Mouse (Mus musculus): ENCODE data around the gene Rcl1.

Gene Rcl1

GRCm38 (mm10) chr19:29155552-29155951 lies 54.4 kb downstream of the Rcl1 start:
- DNase-seq = no peak

DNA sequence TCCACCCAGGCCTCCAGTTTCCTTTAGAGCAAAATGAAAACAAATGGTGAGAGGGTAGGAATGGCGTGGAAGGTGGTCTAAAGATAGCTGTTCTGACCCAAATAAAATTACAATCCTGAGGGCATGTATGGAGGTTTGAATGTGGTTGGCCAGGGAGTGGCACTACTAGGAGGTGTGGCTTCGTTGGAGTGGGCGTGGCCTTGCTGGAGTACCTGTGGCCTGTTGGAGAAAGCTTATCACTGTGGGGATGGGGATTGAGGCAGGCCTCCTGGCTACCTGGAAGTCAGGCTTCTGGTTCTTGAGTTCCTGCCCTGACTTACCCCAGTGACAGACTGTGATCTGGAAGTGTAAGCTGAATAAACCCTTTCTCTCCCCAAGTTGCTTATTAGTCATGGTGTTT lies 55.2 kb downstream of the Rcl1 start:
- DNase-seq = no peak

GRCm38 (mm10) chr19:29157678-29158466 lies 56.7 kb downstream of the Rcl1 start:
- no peak for DNase-seq

DNA sequence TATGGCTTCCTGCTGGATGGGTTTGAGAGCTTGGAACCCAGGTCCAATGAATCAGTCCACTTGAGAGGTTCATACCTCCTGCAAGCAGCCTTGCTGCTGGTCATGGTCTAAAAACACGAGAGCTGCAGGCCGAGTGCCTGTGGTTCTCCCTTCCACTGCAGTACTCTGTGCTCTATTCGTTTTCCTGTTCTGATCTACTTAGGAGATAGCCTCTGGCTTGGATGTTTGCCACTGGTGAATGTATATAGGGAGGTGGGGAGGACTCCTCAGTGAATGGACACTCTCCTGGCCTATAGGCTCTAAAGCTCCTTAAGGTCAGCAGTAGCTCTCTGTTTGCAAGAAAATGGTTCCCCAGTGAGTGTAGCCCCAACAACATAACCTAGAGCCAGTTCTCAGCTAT lies 57.3 kb downstream of the Rcl1 start:
- no peak for DNase-seq

DNA sequence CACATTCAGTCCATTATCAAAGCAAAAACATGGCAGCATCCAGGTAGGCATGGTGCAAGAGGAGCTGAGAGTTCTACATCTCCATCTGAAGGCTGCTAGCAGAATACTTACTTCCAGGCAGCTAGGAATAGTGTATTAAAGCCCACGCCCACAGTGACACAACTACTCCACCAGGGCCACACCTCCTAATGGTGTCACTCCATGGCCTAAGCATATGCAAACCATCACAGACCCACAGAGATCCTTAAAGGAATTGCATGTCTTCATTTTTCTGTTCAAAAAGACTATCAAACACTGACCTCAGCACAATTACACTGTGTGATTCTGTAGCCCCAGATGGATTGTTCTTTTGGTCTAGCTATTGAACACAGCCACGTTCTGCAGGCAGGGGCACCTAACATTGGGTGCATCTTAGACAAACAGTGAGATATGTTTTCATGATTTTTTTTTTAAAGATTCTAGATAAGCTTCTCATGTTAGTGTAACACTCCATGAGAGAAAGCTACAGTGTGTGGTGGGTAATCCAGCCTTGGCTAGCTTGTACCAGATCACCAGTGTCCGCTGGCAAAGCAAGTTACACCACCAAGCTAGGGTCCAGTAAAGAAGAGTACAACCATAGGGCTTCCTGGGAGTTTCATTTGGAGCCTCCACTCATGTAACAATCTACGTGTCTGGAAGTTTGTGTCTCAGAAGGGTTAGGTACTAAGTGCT lies 62.8 kb downstream of the Rcl1 start:
- no peak for DNase-seq

DNA sequence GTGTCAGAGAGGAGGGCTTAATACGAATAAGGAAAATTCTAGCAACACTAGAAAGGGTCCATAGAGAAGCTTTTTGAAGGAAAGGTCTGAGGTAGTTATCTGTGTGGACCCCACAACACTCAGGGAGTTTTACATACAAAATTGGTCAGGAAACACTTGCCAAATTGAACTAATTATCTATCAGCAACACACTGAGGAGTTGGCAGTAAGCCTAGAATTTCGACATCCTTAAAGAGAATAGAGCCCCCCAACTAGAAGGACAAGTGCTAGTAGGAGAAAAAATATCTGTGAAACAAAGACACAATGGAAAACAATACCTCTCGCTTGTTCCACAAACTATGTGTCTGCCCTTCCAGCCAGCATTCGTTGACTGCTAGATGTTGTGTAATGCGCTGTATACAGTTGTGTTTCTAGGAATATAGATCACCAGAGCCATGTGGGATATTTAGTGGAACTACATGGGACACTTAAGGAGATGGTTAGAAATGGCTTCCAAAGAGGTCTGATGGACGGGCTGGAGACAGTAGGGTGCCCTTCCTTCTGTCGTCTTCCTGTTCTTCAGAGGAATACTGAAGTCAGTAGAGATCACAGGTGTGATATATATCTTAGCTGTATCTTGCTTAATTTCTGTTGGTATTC lies 63.5 kb downstream of the Rcl1 start:
- no peak for DNase-seq

- no peak for DNase-seq
These were observed 66.8 kb downstream of the Rcl1 start for GRCm38 (mm10) chr19:29167938-29168337.

- no peak for DNase-seq
These were observed 79.2 kb downstream of the Rcl1 start for GRCm38 (mm10) chr19:29180336-29180735.

- no peak for DNase-seq
These were observed 81.0 kb downstream of the Rcl1 start for GRCm38 (mm10) chr19:29182166-29182565.

- no peak for DNase-seq
These were observed 83.9 kb downstream of the Rcl1 start for GRCm38 (mm10) chr19:29185122-29185521.

DNA sequence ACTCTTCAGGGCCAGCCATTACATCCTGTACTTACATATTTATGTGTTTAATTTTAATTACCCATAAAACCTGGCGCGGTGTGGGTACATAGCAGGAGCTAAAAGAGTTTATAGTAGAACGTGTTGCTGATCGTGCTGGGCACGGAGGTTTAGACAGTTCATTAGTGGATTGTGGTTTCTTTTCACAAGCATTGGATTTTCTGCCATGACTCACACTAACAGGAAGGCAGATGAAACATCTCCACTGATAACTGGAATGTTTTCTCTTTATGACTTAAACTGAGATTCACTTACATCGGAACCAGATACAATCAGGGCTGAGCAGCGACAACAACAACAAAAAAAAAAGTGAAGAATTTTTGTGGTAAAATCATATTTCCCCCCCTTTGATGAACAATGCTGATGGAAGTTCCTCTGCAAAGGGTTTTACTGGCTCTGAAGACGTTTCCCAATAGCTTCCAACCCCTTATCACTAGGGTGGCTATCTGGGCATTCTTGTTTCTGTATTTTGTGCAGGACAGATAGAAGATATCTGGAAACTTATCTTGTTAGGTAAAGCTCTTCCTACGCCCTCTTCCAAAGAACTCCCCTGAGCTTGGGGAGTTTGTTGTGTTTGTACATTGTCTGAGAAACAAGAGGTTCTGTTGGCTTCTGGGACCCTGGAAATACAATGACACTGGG lies 84.5 kb downstream of the Rcl1 start:
- no peak for DNase-seq

- DNase-seq = no peak
These were observed 87.7 kb downstream of the Rcl1 start for GRCm38 (mm10) chr19:29188879-29189278.

All from layer of hippocampus, adult 9-11 months (tissue).